Mouse (Mus musculus): ENCODE measurements around the gene Sema4b. TPM values are rescaled to one million over a fixed set of nuclear protein-coding genes. Genes with fewer than 3 reads are reported as not detected.

Gene Sema4b
- total RNA-seq (2014; rRNA removed) (40.3 and 43.7 TPM in 2 replicates), polyA plus RNA-seq (2015; fragmentation: Nextera tagmentation; extraction: Ambion mirVana) (26.3 and 29.2 TPM in 2 replicates)

DNA sequence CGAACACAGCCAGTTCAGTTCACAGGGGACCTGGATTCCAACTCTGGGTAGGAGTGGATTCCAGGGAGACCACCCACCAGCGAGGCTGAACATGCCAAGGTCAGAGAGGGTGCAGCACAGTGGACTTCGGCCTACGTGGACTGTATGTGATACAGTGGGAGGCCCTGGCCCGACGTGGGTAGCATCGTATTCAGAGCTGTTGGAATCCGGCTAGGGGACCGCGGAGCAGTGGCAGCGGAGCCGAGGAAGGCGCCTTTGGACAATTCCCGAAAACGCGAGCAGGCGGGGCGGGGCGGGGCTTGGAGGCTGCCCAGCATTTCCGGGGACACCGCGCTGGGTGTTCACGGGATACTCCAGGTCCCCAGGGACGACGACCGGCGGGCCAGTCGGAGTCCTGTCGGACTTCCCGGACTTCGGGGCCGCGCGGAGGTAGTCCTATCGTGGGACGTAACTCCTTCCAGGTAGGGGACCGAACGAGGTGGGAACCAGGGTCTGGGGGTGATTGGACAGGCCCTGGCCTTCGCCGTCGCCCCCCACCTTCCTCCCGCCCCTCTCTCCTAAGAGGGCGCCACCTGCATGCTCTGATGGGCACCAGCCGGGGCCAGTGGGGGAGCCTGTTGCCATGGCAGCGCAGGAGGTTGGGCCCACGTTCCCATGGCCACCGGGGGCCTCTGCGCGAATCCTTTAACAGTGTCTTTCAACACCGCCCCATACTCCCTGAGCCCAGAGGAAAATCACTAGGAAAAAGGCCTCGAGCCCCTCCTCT is at the start of gene Sema4b:
Gene Sema4b (plus strand): TSS at position 311 of the 766 bp plus-strand sequence.
- Histone ChIP-seq H3K4me2 (ENCODE audit: low read depth, low read length, poor library complexity, severe bottlenecking) (peak within 1 kb of the TSS; percentile 53), H3K27ac (ENCODE audit: low read depth, low read length) (peak within 1 kb of the TSS; percentile 60), H3K4me3 (ENCODE audit: low read depth, low read length) (peak within 1 kb of the TSS; percentile 43), H3K9ac (replicated peaks; ENCODE audit: low read length, poor library complexity, severe bottlenecking) (peak within 1 kb of the TSS; percentile 54), H3K36me3 (ENCODE audit: insufficient read depth, low read length) (no peaks in the 10 kb centered on the region), H3K9me3 (ENCODE audit: low read length) (no peaks in the 10 kb centered on the region), H3K27me3 (ENCODE audit: insufficient read depth, low read length) (no peaks in the 10 kb centered on the region), H3K4me1 (ENCODE audit: insufficient read depth, low read length) (peaks cover 8% of the 10 kb centered on the region; the same call in 1 of the 2 replicates)
- ATAC-seq (ENCODE audit: low FRiP score) (peak; percentile 95), DNase-seq (ENCODE audit: low spot score) (peak; percentile 94)
- 1% methylated on average over 49 of the region's 51 CpGs for WGBS
- TF ChIP-seq CTCF (IDR thresholded peaks at IDR 0.05) = peak; percentile 60

DNA sequence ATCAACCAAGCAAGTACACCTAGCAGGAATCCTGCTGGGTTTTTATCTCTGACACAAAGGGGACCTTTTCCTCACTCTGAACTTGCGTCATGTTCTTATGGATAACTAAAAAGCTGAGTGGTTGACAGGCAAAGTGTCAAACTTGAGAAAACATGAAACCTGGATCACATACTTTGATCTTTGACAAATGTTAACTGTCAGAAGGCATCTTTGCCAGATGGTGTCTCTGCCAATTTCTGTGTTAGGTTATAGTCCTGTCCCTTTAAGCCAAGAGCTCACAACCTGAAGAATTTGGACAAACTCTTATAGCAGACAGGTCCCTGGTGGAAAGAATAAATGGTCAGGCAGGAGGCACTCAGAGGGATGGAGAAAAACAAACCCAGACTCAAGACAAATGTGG is 48.3 kb upstream of the Sema4b start:
- TF ChIP-seq CTCF (IDR thresholded peaks at IDR 0.05) = no peak
- H3K4me3 ChIP-seq (ENCODE audit: low read depth, low read length) = no peak overlapping the region
- H3K9me3 ChIP-seq (ENCODE audit: low read length) = peaks cover 8% of the 10 kb centered on the region; the same call in 1 of the 2 replicates
- H3K4me1 ChIP-seq (ENCODE audit: insufficient read depth, low read length) = no peaks in the 10 kb centered on the region
- WGBS = 67% methylated on average over 1 of the region's 1 CpGs
- no peak overlapping the region for H3K9ac ChIP-seq (replicated peaks; ENCODE audit: low read length, poor library complexity, severe bottlenecking)
- no peak for ATAC-seq (ENCODE audit: low FRiP score)
- no peak for DNase-seq (ENCODE audit: low spot score)
- no peak overlapping the region for H3K4me2 ChIP-seq (ENCODE audit: low read depth, low read length, poor library complexity, severe bottlenecking)
- H3K27ac ChIP-seq (ENCODE audit: low read depth, low read length) = no peak overlapping the region
- H3K36me3 ChIP-seq (ENCODE audit: insufficient read depth, low read length) = no peaks in the 10 kb centered on the region
- H3K27me3 ChIP-seq (ENCODE audit: insufficient read depth, low read length) = no peaks in the 10 kb centered on the region

DNA sequence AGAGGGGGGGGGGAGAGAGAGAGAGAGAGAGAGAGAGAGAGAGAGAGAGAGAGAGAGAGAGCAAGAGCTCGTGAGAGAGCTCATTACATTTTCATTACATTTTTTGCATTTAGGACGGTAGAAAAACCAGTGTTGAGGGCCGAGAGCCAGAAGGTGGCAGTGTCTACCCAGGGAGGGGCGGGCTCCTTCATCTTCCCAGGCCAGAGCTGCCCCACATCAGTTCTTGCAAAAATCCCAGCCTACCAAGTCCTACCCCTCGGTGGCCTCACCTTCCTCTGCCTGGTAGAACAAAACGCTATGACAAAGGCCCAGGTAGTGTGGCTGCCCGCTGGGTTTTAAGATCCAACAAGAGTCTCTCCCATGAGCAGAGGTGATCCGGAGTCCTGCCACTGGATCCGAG is 45.8 kb upstream of the Sema4b start:
- no peak overlapping the region for H3K4me3 ChIP-seq (ENCODE audit: low read depth, low read length)
- H3K27ac ChIP-seq (ENCODE audit: low read depth, low read length) = no peak overlapping the region
- ATAC-seq (ENCODE audit: low FRiP score) (peak; percentile 66; the same call in 1 of the 2 replicates), DNase-seq (ENCODE audit: low spot score) (peak; percentile 85)
- no peak overlapping the region for H3K9ac ChIP-seq (replicated peaks; ENCODE audit: low read length, poor library complexity, severe bottlenecking)
- 13% methylated on average over 9 of the region's 9 CpGs for whole genome bisulfite sequencing
- no peak overlapping the region for H3K4me2 ChIP-seq (ENCODE audit: low read depth, low read length, poor library complexity, severe bottlenecking)
- no peaks in the 10 kb centered on the region for H3K36me3 ChIP-seq (ENCODE audit: insufficient read depth, low read length)
- H3K27me3 ChIP-seq (ENCODE audit: insufficient read depth, low read length) = no peaks in the 10 kb centered on the region
- H3K4me1 ChIP-seq (ENCODE audit: insufficient read depth, low read length) = no peaks in the 10 kb centered on the region
- H3K9me3 ChIP-seq (ENCODE audit: low read length) = peaks cover 8% of the 10 kb centered on the region; the same call in 1 of the 2 replicates
- TF ChIP-seq CTCF (IDR thresholded peaks at IDR 0.05) = peak; percentile 87

DNA sequence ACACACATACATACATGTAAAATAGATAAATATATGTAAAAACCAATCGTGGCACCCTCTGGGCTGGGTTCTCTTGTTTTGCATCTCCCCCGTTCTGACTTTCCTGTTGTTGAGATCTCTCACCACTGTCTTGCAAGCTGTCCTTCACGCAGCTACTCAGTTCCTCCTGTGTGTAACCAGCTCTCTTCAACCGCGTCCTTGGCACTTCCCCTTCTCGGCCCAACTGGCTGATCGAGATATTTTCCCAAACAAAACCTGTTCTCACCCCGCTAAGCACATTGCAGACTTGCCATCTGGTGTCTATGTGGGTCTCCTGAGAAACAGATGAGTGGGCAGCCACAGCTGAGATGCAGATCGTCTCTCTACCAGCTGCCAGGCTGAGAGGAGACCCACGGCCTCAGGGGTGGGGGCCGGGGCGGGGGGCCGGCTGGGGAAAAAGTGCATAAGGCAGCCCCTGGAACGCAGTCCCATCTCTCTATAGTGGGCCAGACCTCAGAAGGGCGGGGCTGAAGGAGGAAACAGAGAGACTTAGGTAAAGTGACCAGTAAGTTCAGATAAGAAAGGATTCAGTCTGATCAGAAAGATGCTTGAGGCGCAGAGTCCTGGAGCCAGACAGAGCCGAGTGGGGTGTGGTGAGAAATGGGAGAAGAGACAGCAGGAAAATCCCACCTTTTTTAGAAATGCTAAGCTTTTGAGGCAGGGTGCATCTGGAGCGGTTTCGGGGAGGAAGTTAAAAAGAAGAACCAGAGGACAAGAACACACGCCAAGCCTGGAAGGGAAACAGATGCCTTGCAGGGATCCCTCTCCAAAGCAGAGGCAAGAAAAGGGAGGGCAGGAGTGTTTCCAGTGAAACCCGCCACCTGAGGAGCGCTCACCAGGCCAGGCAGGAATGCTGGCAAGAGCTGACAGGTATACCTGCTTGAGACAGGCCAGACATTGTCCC is 43.0 kb upstream of the Sema4b start:
- Histone ChIP-seq H3K4me3 (ENCODE audit: low read depth, low read length) (no peak overlapping the region), H3K27me3 (ENCODE audit: insufficient read depth, low read length) (no peaks in the 10 kb centered on the region), H3K27ac (ENCODE audit: low read depth, low read length) (no peak overlapping the region), H3K4me1 (ENCODE audit: insufficient read depth, low read length) (no peaks in the 10 kb centered on the region), H3K36me3 (ENCODE audit: insufficient read depth, low read length) (no peaks in the 10 kb centered on the region), H3K4me2 (ENCODE audit: low read depth, low read length, poor library complexity, severe bottlenecking) (no peak overlapping the region), H3K9ac (replicated peaks; ENCODE audit: low read length, poor library complexity, severe bottlenecking) (no peak overlapping the region), H3K9me3 (ENCODE audit: low read length) (no peaks in the 10 kb centered on the region)
- 33% methylated on average over 22 of the region's 22 CpGs for WGBS
- TF ChIP-seq CTCF (IDR thresholded peaks at IDR 0.05) = no peak
- DNase-seq (ENCODE audit: low spot score) = peak; percentile 83
- ATAC-seq (ENCODE audit: low FRiP score) = no peak

DNA sequence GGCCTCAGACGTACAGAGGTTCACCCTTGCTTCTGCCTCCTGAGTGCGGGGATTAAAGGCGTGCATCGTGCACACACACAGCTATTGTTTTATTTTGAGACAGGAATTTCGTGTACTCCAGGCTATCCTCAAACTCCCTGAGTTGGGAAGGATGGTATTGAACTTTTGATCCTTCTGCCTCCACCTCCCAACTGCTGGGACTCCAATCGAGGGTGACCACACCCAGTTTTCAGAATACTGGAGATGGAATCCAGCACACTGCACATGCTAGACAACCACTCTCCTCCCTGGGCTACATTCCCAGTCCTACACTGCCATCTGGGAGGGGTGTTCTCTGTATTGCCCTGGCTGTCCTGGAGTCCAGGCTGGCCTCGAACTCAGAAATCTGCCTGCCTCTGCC is 41.9 kb upstream of the Sema4b start:
- ATAC-seq (ENCODE audit: low FRiP score) = no peak
- Histone ChIP-seq H3K4me3 (ENCODE audit: low read depth, low read length) (no peak overlapping the region), H3K27ac (ENCODE audit: low read depth, low read length) (no peak overlapping the region), H3K9me3 (ENCODE audit: low read length) (no peaks in the 10 kb centered on the region), H3K36me3 (ENCODE audit: insufficient read depth, low read length) (no peaks in the 10 kb centered on the region), H3K4me1 (ENCODE audit: insufficient read depth, low read length) (no peaks in the 10 kb centered on the region), H3K4me2 (ENCODE audit: low read depth, low read length, poor library complexity, severe bottlenecking) (no peak overlapping the region), H3K9ac (replicated peaks; ENCODE audit: low read length, poor library complexity, severe bottlenecking) (no peak overlapping the region), H3K27me3 (ENCODE audit: insufficient read depth, low read length) (no peaks in the 10 kb centered on the region)
- WGBS = 92% methylated on average over 7 of the region's 7 CpGs
- no peak for TF ChIP-seq CTCF (IDR thresholded peaks at IDR 0.05)
- no peak for DNase-seq (ENCODE audit: low spot score)

All from midbrain, postnatal 0 days (tissue).